Mouse (Mus musculus) lung, embryonic 16.5 days (tissue): ENCODE data around the gene Mrps30. TPM values are rescaled to one million over a fixed set of nuclear protein-coding genes. Genes with fewer than 3 reads are reported as not detected.
A peak's percentile ranks its signal among the peaks of the same experiment; 100 is the strongest.
"Not testable (repeated sequence)": the region's sequence is repeated elsewhere in the genome, so short reads cannot be mapped to it uniquely, and the experiment has no call there.

ENCODE experiments used
- ATAC-seq: fragments of 200-750 bp; cut with Nextera tagmentation; 2 replicates; pipeline ENCODE4 v1.8.0; 2017; ENCODE audit warnings: low read depth, mild to moderate bottlenecking, moderate library complexity
- H3K27ac ChIP-seq: fragments of 300-500 bp; sonication (generic); 2 replicates; pipeline ENCODE4 v1.5.1; 2014; ENCODE audit warnings: mild to moderate bottlenecking, control low read depth, low read length
- H3K27me3 ChIP-seq: fragments of 300-500 bp; sonication (generic); 2 replicates; pipeline ENCODE4 v1.6.1; 2014; ENCODE audit warnings: low read depth, low read length, mixed read lengths; ENCODE audit not compliant: control insufficient read depth, insufficient read depth
- H3K36me3 ChIP-seq: fragments of 300-500 bp; sonication (generic); 2 replicates; pipeline ENCODE4 v1.6.1; 2014; ENCODE audit warnings: low read length; ENCODE audit not compliant: control insufficient read depth, insufficient read depth
- H3K4me1 ChIP-seq: fragments of 300-500 bp; sonication (generic); replicated peaks from 2 replicates; pipeline ENCODE4 v1.6.1; 2014; ENCODE audit warnings: low read length, mixed read lengths; ENCODE audit not compliant: control insufficient read depth, insufficient read depth
- H3K4me2 ChIP-seq: fragments of 300-500 bp; sonication (generic); 2 replicates; pipeline ENCODE4 v1.6.1; 2014; ENCODE audit warnings: low read depth, low read length, control low read depth
- H3K4me3 ChIP-seq: fragments of 300-500 bp; sonication (generic); 2 replicates; pipeline ENCODE4 v1.5.1; 2014; ENCODE audit warnings: mild to moderate bottlenecking, low read length, control low read depth
- H3K9ac ChIP-seq: fragments of 300-500 bp; sonication (generic); 2 replicates; pipeline ENCODE4 v1.6.1; 2014; ENCODE audit warnings: low read length, control low read depth
- H3K9me3 ChIP-seq: fragments of 300-500 bp; sonication (generic); 2 replicates; pipeline ENCODE4 v1.6.1; 2016; ENCODE audit warnings: low read length; ENCODE audit not compliant: control insufficient read depth
- WGBS: fragments of 180-500 bp; shearing (Covaris S2); extraction: QIAGEN DNeasy Blood & Tissue Kit; methylation state at CpG from one replicate; pipeline ENCODE4 v1.1.7; 2014; 5-methylcytosine and 5-hydroxymethylcytosine counted together
- polyA plus RNA-seq: library from polyadenylated mRNA; unstranded; fragments of >200 nt; fragmentation: Nextera tagmentation; extraction: Ambion mirVana; gene quantifications from 2 replicates; pipeline ENCODE4 v1.2.1, GENCODE M21; 2015

Gene Mrps30
- 25.1 and 28.0 TPM in 2 replicates for polyA plus RNA-seq

DNA sequence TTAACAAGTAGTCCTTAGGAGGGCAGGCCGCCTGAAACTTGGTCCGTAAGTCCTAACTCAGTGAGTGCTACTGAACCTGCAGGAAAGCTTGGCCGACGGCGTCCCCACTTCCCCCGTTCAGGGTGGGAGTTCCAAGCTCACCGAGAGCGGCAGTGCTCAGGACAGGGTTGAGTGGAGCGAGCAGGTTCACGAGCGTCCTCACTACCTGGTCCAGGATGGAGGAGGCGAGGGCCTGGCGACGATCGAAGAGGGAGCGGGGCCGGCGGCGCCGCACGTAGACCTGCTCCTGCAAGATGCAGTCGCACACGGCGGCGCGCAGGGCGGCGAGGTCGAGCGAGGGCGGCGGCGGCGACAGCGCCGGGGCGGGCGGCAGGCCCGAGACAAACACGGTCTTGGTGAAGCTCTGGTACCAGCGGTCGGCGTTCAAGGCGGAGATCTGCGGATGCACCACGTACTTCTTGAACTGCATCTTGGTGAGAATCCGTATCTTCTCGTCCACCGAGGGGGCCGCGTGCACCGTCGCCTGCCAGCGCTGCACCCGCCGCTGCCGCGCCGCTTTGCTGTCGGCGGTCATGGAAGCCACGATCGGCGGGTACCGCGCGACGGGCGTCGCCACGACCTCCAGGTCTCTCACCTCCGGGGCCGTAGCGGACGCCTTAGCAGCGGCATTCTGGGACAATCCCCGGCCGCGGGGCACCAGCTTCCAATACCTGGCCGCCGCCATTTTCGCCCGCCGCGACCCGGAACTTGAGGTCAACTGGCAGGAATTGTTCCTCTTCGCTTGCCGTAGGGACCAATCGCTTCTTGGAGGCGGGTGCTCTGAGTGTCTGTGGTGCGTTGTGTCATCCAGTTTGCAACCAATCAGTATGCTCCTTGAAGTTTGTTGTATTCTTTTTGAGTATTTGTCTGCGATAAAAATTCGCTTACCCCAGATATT, at the start of gene Mrps30, which contains the start of gene B430218F22Rik:
Gene Mrps30, minus strand, starts transcription at position 742 of the 937 bp plus-strand sequence.
Gene B430218F22Rik, plus strand, starts transcription at position 120 of the 937 bp plus-strand sequence.
- Histone ChIP-seq H3K27me3 (no peaks in the 10 kb centered on the region), H3K9ac (peak within 1 kb of the TSS; percentile 78), H3K4me3 (peak within 1 kb of the TSS; percentile 60), H3K36me3 (peaks cover 18% of the 10 kb centered on the region), H3K27ac (peak within 1 kb of the TSS; percentile 69), H3K9me3 (no peaks in the 10 kb centered on the region), H3K4me2 (peak within 1 kb of the TSS; percentile 75), H3K4me1 (peaks cover 3% of the 10 kb centered on the region; the same call in 1 of the 2 replicates)
- ATAC-seq = peak; percentile 98
- under 1% methylated on average over 92 of the region's 93 CpGs for WGBS

DNA sequence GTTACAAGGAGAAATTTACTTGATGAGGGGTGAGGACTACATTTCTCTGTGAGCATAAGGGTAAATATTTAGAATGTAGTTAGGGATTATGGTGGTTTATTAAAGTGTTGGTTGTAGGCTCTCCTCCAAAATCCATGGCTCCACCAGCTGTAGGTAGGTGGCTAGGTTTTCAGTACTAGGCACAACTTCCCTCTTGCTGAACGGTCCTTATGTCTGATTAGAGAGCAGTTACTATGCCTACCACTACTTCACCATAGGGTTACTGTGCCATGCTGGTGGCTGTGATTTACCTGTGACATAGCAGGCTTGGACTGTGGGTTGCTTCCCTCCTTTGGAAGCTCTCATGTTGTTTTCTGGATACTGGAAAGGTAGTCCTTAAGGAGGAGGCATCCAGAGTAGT, 33.8 kb upstream of the Mrps30 start:
- H3K4me1 ChIP-seq = no peaks in the 10 kb centered on the region
- no peaks in the 10 kb centered on the region for H3K36me3 ChIP-seq
- no peak overlapping the region for H3K4me2 ChIP-seq
- H3K9ac ChIP-seq = no peak overlapping the region
- H3K9me3 ChIP-seq = no peaks in the 10 kb centered on the region
- no peak overlapping the region for H3K4me3 ChIP-seq
- no peaks in the 10 kb centered on the region for H3K27me3 ChIP-seq
- 68% methylated on average over 1 of the region's 1 CpGs for WGBS
- no peak overlapping the region for H3K27ac ChIP-seq
- ATAC-seq = no peak

DNA sequence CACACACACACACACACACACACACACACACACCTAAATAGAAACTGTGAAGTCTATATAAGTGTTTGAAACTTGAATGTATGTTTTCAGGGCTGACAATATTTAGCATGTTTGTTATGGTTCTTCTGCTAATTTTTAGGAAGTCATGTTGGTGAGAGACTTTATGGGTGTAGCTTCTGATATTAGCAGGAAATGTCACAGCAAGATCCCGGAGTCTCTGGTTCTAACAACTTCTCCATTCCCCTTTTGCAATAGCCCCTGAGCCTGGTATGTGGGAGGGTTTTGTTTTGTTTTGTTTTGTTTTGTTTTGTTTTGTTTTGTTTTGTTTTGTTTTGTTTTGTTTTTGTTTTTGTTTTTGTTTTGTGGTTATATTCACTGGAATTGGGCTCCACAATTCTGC, 33.4 kb upstream of the Mrps30 start:
- Histone ChIP-seq H3K4me1 (no peaks in the 10 kb centered on the region), H3K9me3 (no peaks in the 10 kb centered on the region), H3K36me3 (no peaks in the 10 kb centered on the region), H3K27ac (no peak overlapping the region), H3K27me3 (no peaks in the 10 kb centered on the region), H3K9ac (no peak overlapping the region), H3K4me2 (no peak overlapping the region), H3K4me3 (no peak overlapping the region)
- no peak for ATAC-seq
- WGBS = 88% methylated on average over 1 of the region's 1 CpGs

DNA sequence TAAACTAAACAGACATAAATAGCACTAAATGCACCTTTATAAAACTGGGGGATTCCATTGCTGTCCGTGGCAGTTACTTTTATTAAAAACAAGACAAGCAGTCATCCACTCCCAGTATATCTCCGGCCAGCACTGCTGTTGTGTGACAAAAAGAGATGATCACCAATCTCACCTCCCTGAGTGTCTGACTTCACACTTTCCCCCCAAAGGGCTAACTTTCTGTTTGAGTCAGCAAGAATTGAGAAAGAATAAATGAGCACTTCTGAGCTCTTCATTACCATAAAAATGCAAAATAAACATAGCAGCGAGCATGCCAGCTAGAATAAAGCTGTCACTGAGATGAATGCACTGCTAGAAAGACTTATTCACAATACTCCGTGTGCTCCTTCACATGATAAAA, 31.1 kb upstream of the Mrps30 start:
- Histone ChIP-seq H3K27ac (no peak overlapping the region), H3K27me3 (no peaks in the 10 kb centered on the region), H3K9ac (no peak overlapping the region), H3K36me3 (no peaks in the 10 kb centered on the region), H3K4me1 (no peaks in the 10 kb centered on the region), H3K9me3 (no peaks in the 10 kb centered on the region), H3K4me2 (no peak overlapping the region), H3K4me3 (no peak overlapping the region)
- ATAC-seq = no peak
- WGBS = 36% methylated on average over 4 of the region's 4 CpGs

DNA sequence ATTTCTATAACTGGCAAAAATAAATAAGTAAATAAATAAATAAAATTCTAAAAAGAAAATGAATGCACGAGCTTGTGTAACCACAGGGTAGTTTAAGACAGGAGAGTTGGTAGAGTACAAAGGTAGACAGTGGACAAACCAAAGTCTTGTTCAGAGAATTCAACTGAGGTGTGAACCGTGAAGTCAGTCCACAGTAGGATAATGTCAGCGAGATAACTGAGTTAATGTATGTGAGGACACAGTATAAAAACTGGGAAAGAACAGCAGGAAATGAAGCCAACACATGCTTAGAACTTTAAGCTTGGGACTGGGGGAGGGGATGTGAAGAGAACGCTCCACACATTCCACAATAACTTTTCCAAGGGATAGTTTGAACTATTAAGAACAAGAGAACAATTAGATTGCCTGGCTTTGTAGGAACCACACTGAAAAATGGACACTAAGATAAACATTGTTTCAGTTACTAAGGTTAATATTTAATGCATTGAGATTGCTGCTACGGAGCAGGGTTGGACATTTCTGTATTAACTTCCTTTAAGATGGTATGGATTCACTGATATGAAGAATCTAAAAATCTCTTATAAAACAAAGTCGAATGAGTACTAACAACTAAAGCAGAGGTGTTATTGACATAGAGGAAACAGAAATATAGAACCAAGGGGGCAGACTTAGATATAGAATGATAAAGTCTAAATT, 24.4 kb upstream of the Mrps30 start:
- Histone ChIP-seq H3K27ac (no peak overlapping the region), H3K27me3 (no peaks in the 10 kb centered on the region), H3K9me3 (no peaks in the 10 kb centered on the region), H3K9ac (no peak overlapping the region), H3K4me3 (no peak overlapping the region), H3K36me3 (no peaks in the 10 kb centered on the region), H3K4me1 (no peaks in the 10 kb centered on the region), H3K4me2 (no peak overlapping the region)
- no peak for ATAC-seq
- 51% methylated on average over 6 of the region's 6 CpGs for WGBS

DNA sequence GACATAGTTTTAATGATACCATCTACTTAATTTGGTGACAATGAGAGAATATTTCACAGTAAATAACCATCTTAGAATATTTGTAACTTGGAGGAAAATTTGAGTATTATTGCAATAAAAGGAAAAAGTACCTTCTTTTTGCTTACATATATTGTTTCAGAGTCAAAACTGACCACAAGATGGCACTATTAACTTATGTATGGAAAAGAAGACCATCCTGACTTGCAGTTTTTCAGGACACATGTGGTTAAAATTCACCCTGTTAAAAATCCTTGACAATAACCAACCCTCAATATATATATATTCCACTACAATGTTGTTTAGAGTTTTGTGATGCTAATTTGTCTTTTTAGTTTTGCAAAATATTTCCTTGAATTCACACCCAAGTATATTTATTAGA, 16.5 kb upstream of the Mrps30 start:
- no peaks in the 10 kb centered on the region for H3K9me3 ChIP-seq
- no peaks in the 10 kb centered on the region for H3K36me3 ChIP-seq
- H3K9ac ChIP-seq = no peak overlapping the region
- H3K4me1 ChIP-seq = no peaks in the 10 kb centered on the region
- no peak for ATAC-seq
- H3K27me3 ChIP-seq = no peaks in the 10 kb centered on the region
- no peak overlapping the region for H3K4me2 ChIP-seq
- H3K4me3 ChIP-seq = no peak overlapping the region
- H3K27ac ChIP-seq = no peak overlapping the region

DNA sequence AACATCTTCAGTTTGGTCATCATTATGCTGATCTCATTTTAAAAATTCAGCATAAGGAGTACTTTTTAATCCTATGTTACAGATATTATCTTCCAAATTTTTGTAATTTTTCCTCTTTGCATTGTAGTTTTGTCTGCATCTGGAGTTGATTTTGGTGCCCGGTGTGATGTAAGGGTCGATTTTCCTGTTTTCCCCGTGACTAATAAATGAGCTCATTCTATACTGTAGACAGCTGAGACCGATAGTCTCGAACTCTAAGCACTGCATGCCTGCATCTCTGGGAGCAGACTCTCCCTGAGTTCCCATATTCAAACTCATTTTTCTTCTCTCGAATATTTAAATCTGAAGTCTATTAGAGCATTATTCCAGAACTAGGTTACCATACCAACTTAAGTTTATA, 13.3 kb upstream of the Mrps30 start:
- Histone ChIP-seq H3K4me1 (no peaks in the 10 kb centered on the region), H3K4me2 (no peak overlapping the region), H3K36me3 (no peaks in the 10 kb centered on the region), H3K9me3 (no peaks in the 10 kb centered on the region), H3K4me3 (no peak overlapping the region), H3K9ac (no peak overlapping the region), H3K27me3 (no peaks in the 10 kb centered on the region), H3K27ac (no peak overlapping the region)
- 67% methylated on average over 6 of the region's 6 CpGs for WGBS
- no peak for ATAC-seq

DNA sequence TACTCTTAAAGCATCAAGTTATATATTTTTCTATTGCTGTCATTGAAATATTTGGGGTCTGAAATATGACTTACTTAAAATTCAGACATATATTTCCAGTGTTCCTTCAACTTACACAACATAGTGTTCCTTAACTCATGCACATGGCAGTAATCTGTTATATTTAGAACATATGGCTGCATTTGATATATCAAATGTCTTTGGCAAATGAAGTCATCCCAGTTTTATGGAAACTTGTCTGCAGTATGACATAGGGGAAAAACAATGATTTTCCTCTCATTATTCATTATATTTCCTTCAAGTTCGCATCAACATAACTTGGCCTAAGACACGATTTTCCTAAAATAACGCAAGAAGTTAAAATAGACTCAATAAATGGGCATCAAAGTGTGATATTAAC, 8.8 kb upstream of the Mrps30 start:
- no peaks in the 10 kb centered on the region for H3K36me3 ChIP-seq
- no peak overlapping the region for H3K9ac ChIP-seq
- no peak overlapping the region for H3K4me3 ChIP-seq
- H3K27ac ChIP-seq = no peak overlapping the region
- no peaks in the 10 kb centered on the region for H3K4me1 ChIP-seq
- H3K27me3 ChIP-seq = no peaks in the 10 kb centered on the region
- WGBS = 81% methylated on average over 3 of the region's 3 CpGs
- no peak for ATAC-seq
- H3K9me3 ChIP-seq = no peaks in the 10 kb centered on the region
- H3K4me2 ChIP-seq = no peak overlapping the region

DNA sequence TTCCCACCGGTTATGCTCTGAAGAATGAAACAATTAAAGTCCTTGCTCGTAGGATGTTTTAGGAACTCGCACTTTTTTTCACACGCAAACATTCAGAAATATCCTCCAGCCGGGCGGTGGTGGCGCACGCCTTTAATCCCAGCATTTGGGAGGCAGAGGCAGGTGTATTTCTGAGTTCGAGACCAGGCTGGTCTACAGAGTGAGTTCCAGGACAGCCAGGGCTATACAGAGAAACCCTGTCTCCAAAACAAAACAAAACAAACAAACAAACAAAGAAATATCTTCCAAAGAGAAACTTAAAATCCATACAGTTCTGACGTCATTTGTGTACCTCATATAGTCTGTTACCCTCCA, 373 bp upstream of the Mrps30 start:
- not testable (repeated sequence) for H3K27me3 ChIP-seq, H3K27ac ChIP-seq, H3K9ac ChIP-seq, H3K9me3 ChIP-seq, H3K4me1 ChIP-seq
- WGBS = 8% methylated on average over 10 of the region's 10 CpGs
- peaks cover 12% of the 10 kb centered on the region for H3K36me3 ChIP-seq
- peak; percentile 54 for ATAC-seq
- peak overlapping the region; percentile 55 for H3K4me2 ChIP-seq
- H3K4me3 ChIP-seq = peak overlapping the region; percentile 60
